Mouse (Mus musculus) heart, embryonic 10.5 days (tissue): ENCODE results near the gene Tbc1d21. TPM values are rescaled to one million over a fixed set of nuclear protein-coding genes. Genes with fewer than 3 reads are reported as not detected.
A peak's percentile ranks its signal among the peaks of the same experiment; 100 is the strongest.

ENCODE experiments used
- DNase-seq: peaks from one replicate; pipeline ENCODE4 v3.0.0-alpha.2; 2017; ENCODE audit warnings: low spot score
- H3K27ac ChIP-seq: fragments of 300-500 bp; sonication (generic); 2 replicates; pipeline ENCODE4 v1.5.1; 2016; ENCODE audit warnings: mild to moderate bottlenecking
- H3K27me3 ChIP-seq: fragments of 300-500 bp; sonication (generic); 2 replicates; pipeline ENCODE4 v1.6.1; 2016; ENCODE audit warnings: mild to moderate bottlenecking; ENCODE audit not compliant: poor library complexity, insufficient read depth, severe bottlenecking
- H3K36me3 ChIP-seq: fragments of 300-500 bp; sonication (generic); 2 replicates; pipeline ENCODE4 v1.6.1; 2016; ENCODE audit warnings: mild to moderate bottlenecking, moderate library complexity
- H3K4me1 ChIP-seq: fragments of 300-500 bp; sonication (generic); 2 replicates; pipeline ENCODE4 v1.6.1; 2016; ENCODE audit warnings: mild to moderate bottlenecking
- H3K4me3 ChIP-seq: fragments of 300-500 bp; sonication (generic); 2 replicates; pipeline ENCODE4 v1.5.1; 2016; ENCODE audit warnings: mild to moderate bottlenecking, moderate library complexity
- H3K9me3 ChIP-seq: fragments of 300-500 bp; sonication (generic); 2 replicates; pipeline ENCODE4 v1.6.1; 2016; ENCODE audit warnings: mild to moderate bottlenecking, moderate library complexity
- WGBS: fragments of 180-500 bp; shearing (Covaris S2); methylation state at CpG from one replicate; pipeline ENCODE4 v1.1.7; 2016; 5-methylcytosine and 5-hydroxymethylcytosine counted together
- polyA plus RNA-seq: library from polyadenylated mRNA; unstranded; fragments of >200 nt; fragmentation: Nextera tagmentation; extraction: Ambion mirVana; gene quantifications from 2 replicates; pipeline ENCODE4 v1.2.1, GENCODE M21; 2016

Gene Tbc1d21
- polyA plus RNA-seq, 1 experiment from 2014 or later: not detected

- H3K27ac ChIP-seq: peak overlapping the region; percentile 68
- peaks cover 92% of the 10 kb centered on the region for H3K4me1 ChIP-seq
- H3K4me3 ChIP-seq: peak overlapping the region; percentile 31; the same call in 1 of the 2 replicates
Observed at GRCm38 (mm10) chr9:58310043-58310660, 60.1 kb downstream of the Tbc1d21 start.

More at GRCm38 (mm10) chr9:58310043-58310660, 60.1 kb downstream of the Tbc1d21 start:
- Histone ChIP-seq H3K27me3 (peaks cover 20% of the 10 kb centered on the region), H3K36me3 (no peaks in the 10 kb centered on the region), H3K9me3 (no peaks in the 10 kb centered on the region)
- no peak for DNase-seq
- WGBS: 76% methylated on average over 14 of the region's 14 CpGs

Other genes with a start within 250 kb of the Tbc1d21 start
- 3.0 and 10.4 TPM in 2 replicates for gene Islr, start 166.1 kb downstream of the Tbc1d21 start, polyA plus RNA-seq
- gene Islr2, start 166.1 kb downstream of the Tbc1d21 start, polyA plus RNA-seq: not detected in 2 replicates
- 14.7 and 17.6 TPM in 2 replicates for gene Pml, start 120.7 kb downstream of the Tbc1d21 start, polyA plus RNA-seq
- 24.2 and 27.0 TPM in 2 replicates for gene Stoml1, start 117.3 kb downstream of the Tbc1d21 start, polyA plus RNA-seq
- 35.7 and 36.1 TPM in 2 replicates for gene Loxl1, start 57.3 kb downstream of the Tbc1d21 start, polyA plus RNA-seq
- gene Insyn1, start 118.1 kb upstream of the Tbc1d21 start, polyA plus RNA-seq: 1.2 and 1.3 TPM in 2 replicates
- 33.1 and 38.8 TPM in 2 replicates for gene Cd276, start 185.0 kb upstream of the Tbc1d21 start, polyA plus RNA-seq
- gene Nptn, start 211.8 kb upstream of the Tbc1d21 start, polyA plus RNA-seq: 88.3 and 103 TPM in 2 replicates